Comparison of ENCODE assay signal across 1 mouse cellular context in the genomic region with DNA sequence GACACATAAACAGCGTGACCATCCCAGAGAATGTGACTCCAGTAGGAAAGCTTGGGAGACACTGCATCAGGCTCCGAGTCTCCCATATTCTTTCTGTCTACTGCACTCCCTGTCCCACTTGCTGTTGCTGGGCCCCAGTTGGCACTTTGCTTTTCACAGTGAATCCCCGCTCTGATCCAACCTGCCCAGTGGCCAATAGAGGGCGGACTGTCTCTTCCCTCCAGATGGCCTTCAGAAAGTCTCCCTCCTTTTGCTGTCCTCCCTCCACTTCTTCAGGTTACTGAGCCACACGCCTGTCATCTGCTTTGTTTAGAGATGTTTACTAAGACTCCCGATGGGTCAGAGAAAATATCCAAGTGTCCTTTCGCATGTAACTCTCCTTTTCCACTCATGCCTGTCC.
TF ChIP-seq lines count a peak whose summit lies in the region.

No protein-coding gene starts in this region.

TF ChIP-seq in CH12.LX, 34 proteins besides CTCF, POLR2A, EP300 and RAD21 (continued from another document):
- peak; percentile 70; the same call in 1 of the 2 replicates for TF ChIP-seq ZC3H11A (IDR thresholded peaks at IDR 0.05; ENCODE audit: low read depth, low read length)
- peak; percentile 96 for TF ChIP-seq SMC3 (IDR thresholded peaks at IDR 0.05; ENCODE audit: low read depth, low read length)
- TF ChIP-seq PAX5 (IDR thresholded peaks at IDR 0.05; ENCODE audit: low read length): no peak
- no peak for TF ChIP-seq E2F4 (IDR thresholded peaks at IDR 0.05; ENCODE audit: insufficient replicate concordance, low read depth, low read length)
